Mouse (Mus musculus): ENCODE data around the gene Ghr. TPM values are rescaled to one million over a fixed set of nuclear protein-coding genes. Genes with fewer than 3 reads are reported as not detected.

Ghr gene
- polyA plus RNA-seq, 1 experiment from 2014 or later, result 21.0 TPM

DNA sequence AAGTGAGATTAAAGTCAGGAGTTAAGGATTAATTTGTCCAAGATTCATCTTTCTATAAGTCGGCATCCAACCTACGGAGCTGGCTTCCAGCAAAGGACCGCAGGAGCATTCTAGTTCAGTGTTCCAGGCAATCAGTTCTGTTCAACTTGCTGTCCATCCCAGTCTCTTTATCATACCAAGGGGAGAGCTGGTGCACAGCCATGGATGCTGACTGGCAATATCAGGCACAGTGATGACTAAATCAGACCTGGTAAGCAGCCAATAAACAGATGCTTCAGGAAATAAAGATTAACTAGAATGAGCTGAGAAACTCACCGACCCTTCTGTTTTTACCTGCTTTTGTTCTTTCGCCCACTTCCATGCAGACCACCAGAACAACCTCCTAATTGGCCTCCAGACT is 154.3 kb downstream of the Ghr start:
- H3K4me3 ChIP-seq (ENCODE audit: low read depth, low read length), result no peak overlapping the region
- no peaks in the 10 kb centered on the region for H3K36me3 ChIP-seq (ENCODE audit: control insufficient read depth, insufficient read depth, low read length)
- no peaks in the 10 kb centered on the region for H3K9me3 ChIP-seq (ENCODE audit: control insufficient read depth, low read length)
- DNase-seq (ENCODE audit: low spot score) (no peak), ATAC-seq (ENCODE audit: low FRiP score) (no peak)
- H3K4me1 ChIP-seq (replicated peaks; ENCODE audit: control insufficient read depth, insufficient read depth, low read length), result no peaks in the 10 kb centered on the region
- no peak overlapping the region for H3K9ac ChIP-seq (ENCODE audit: low read depth, low read length)
- H3K4me2 ChIP-seq (replicated peaks; ENCODE audit: low read depth, low read length), result no peak overlapping the region
- H3K27me3 ChIP-seq (ENCODE audit: control insufficient read depth, insufficient read depth, low read length), result no peaks in the 10 kb centered on the region
- no peak overlapping the region for H3K27ac ChIP-seq (ENCODE audit: low read depth, low read length)
- 91% methylated on average over 5 of the region's 5 CpGs for WGBS

DNA sequence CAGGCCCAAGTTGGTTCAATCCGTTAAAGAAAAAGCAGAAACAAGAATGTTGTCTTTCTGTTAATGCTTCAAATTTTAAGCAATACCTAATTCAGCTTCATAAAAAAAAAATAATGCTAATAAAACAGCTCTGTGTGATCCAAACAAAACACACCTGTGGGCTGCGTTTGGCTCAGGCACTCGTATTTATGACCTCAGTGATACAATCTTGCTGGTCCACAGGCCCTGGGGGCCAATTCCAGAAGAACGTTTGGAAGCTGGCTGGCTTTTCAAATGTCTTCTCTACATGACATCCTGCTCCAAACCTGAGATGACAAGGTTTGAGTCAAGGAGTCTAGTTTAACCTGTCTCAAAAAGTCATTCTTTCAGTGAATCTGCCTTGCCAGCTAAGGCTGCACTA is 156.9 kb downstream of the Ghr start:
- no peak for ATAC-seq (ENCODE audit: low FRiP score)
- H3K36me3 ChIP-seq (ENCODE audit: control insufficient read depth, insufficient read depth, low read length), result no peaks in the 10 kb centered on the region
- DNase-seq (ENCODE audit: low spot score), result no peak
- H3K27ac ChIP-seq (ENCODE audit: low read depth, low read length), result no peak overlapping the region
- H3K4me2 ChIP-seq (replicated peaks; ENCODE audit: low read depth, low read length), result no peak overlapping the region
- no peaks in the 10 kb centered on the region for H3K27me3 ChIP-seq (ENCODE audit: control insufficient read depth, insufficient read depth, low read length)
- H3K4me1 ChIP-seq (replicated peaks; ENCODE audit: control insufficient read depth, insufficient read depth, low read length), result no peaks in the 10 kb centered on the region
- WGBS, result 78% methylated on average over 4 of the region's 4 CpGs
- H3K9me3 ChIP-seq (ENCODE audit: control insufficient read depth, low read length), result no peaks in the 10 kb centered on the region
- H3K9ac ChIP-seq (ENCODE audit: low read depth, low read length), result no peak overlapping the region
- H3K4me3 ChIP-seq (ENCODE audit: low read depth, low read length), result no peak overlapping the region

DNA sequence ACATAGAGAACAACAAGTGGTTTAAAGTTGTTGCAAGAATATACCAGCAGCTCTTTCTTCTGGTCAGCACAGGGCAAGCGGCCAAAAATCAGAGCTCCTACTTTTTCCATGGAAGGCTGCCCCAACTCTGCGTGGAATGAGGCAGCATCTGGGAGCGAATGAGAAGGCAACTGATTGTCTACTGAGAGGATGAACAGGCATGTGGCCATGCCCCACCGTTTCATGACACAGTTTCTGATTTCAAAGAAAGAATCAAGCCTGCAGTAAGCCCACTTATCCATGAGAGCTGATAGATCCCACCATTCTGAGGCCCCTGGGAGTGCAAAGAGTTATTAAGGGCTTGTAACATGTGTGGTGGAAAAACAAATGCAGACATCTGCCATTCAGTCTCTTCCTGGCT is 160.1 kb downstream of the Ghr start:
- Histone ChIP-seq H3K9ac (ENCODE audit: low read depth, low read length) (no peak overlapping the region), H3K27ac (ENCODE audit: low read depth, low read length) (no peak overlapping the region), H3K9me3 (ENCODE audit: control insufficient read depth, low read length) (no peaks in the 10 kb centered on the region), H3K4me2 (replicated peaks; ENCODE audit: low read depth, low read length) (no peak overlapping the region), H3K4me3 (ENCODE audit: low read depth, low read length) (no peak overlapping the region), H3K27me3 (ENCODE audit: control insufficient read depth, insufficient read depth, low read length) (no peaks in the 10 kb centered on the region), H3K36me3 (ENCODE audit: control insufficient read depth, insufficient read depth, low read length) (no peaks in the 10 kb centered on the region), H3K4me1 (replicated peaks; ENCODE audit: control insufficient read depth, insufficient read depth, low read length) (no peaks in the 10 kb centered on the region)
- DNase-seq (ENCODE audit: low spot score), result no peak
- no peak for ATAC-seq (ENCODE audit: low FRiP score)
- 77% methylated on average over 4 of the region's 4 CpGs for WGBS

DNA sequence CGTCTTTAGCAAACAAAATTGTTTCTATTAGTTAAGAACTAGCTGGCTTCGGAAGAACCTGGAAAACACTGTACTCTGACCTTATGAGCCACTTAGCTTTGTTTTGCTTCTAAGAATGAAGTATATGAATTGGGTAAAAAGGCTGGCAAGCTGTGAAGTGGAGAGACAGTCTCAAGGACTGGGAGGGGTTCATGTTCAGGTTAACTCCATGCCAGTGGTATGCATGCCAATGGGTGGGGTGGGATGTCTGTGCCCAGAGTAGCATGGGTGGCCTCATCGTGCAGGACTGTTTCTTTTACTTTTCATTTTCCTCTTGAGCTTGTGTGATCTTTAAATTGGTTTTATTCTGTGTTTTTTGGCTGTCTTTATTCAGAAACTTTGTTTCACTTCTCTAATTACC is 165.6 kb downstream of the Ghr start:
- H3K9me3 ChIP-seq (ENCODE audit: control insufficient read depth, low read length), result no peaks in the 10 kb centered on the region
- no peaks in the 10 kb centered on the region for H3K27me3 ChIP-seq (ENCODE audit: control insufficient read depth, insufficient read depth, low read length)
- H3K4me3 ChIP-seq (ENCODE audit: low read depth, low read length), result no peak overlapping the region
- ATAC-seq (ENCODE audit: low FRiP score) (no peak), DNase-seq (ENCODE audit: low spot score) (no peak)
- no peaks in the 10 kb centered on the region for H3K36me3 ChIP-seq (ENCODE audit: control insufficient read depth, insufficient read depth, low read length)
- 81% methylated on average over 3 of the region's 3 CpGs for WGBS
- no peaks in the 10 kb centered on the region for H3K4me1 ChIP-seq (replicated peaks; ENCODE audit: control insufficient read depth, insufficient read depth, low read length)
- no peak overlapping the region for H3K9ac ChIP-seq (ENCODE audit: low read depth, low read length)
- no peak overlapping the region for H3K27ac ChIP-seq (ENCODE audit: low read depth, low read length)
- H3K4me2 ChIP-seq (replicated peaks; ENCODE audit: low read depth, low read length), result no peak overlapping the region

DNA sequence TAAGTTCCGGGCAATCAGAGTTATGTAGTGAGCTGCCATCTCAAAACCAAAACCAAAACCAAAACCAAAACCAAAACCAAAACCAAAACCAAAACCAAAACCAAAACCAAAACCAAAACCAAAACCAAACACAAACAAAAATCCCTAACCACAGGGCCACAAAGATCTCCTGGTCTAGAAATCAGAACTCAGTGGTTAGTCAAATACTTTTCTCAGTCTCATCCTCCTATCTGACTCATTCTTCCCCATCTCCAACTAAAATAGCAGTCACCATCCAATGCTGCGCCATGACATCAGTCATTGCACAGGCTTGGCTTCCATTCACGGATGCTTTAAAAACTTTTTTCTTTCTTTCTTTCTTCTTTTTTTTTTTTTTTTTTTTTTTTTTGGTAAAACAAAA is 170.2 kb downstream of the Ghr start:
- Histone ChIP-seq H3K27me3 (ENCODE audit: control insufficient read depth, insufficient read depth, low read length) (no peaks in the 10 kb centered on the region), H3K36me3 (ENCODE audit: control insufficient read depth, insufficient read depth, low read length) (no peaks in the 10 kb centered on the region), H3K9ac (ENCODE audit: low read depth, low read length) (no peak overlapping the region), H3K4me2 (replicated peaks; ENCODE audit: low read depth, low read length) (no peak overlapping the region), H3K4me1 (replicated peaks; ENCODE audit: control insufficient read depth, insufficient read depth, low read length) (no peaks in the 10 kb centered on the region), H3K9me3 (ENCODE audit: control insufficient read depth, low read length) (no peaks in the 10 kb centered on the region), H3K27ac (ENCODE audit: low read depth, low read length) (no peak overlapping the region), H3K4me3 (ENCODE audit: low read depth, low read length) (no peak overlapping the region)
- DNase-seq (ENCODE audit: low spot score), result no peak
- WGBS, result 96% methylated on average over 3 of the region's 3 CpGs
- no peak for ATAC-seq (ENCODE audit: low FRiP score)

DNA sequence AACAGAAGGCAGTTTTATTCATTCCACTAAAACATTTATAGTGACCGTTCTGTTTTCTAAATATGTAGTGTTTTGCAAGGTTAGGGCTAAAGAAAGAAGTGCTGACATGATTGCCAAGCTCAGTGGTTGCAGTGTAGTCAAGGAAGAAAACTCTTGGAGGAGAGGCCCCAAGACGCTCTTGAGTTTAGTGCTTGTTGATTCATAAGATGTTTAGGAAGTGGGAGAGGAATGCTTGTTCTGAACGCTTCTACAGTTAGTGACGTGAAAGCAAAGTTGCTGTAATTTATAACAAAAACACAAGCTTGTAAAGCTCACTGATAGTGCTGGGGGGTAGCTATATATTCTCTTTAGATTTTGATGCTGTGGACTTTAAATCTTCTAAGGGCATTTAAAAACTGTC is 174.8 kb downstream of the Ghr start:
- H3K9ac ChIP-seq (ENCODE audit: low read depth, low read length), result no peak overlapping the region
- ATAC-seq (ENCODE audit: low FRiP score) (no peak), DNase-seq (ENCODE audit: low spot score) (no peak)
- WGBS, result 92% methylated on average over 4 of the region's 4 CpGs
- no peaks in the 10 kb centered on the region for H3K9me3 ChIP-seq (ENCODE audit: control insufficient read depth, low read length)
- H3K4me3 ChIP-seq (ENCODE audit: low read depth, low read length), result no peak overlapping the region
- H3K36me3 ChIP-seq (ENCODE audit: control insufficient read depth, insufficient read depth, low read length), result no peaks in the 10 kb centered on the region
- H3K4me2 ChIP-seq (replicated peaks; ENCODE audit: low read depth, low read length), result no peak overlapping the region
- no peaks in the 10 kb centered on the region for H3K27me3 ChIP-seq (ENCODE audit: control insufficient read depth, insufficient read depth, low read length)
- H3K4me1 ChIP-seq (replicated peaks; ENCODE audit: control insufficient read depth, insufficient read depth, low read length), result no peaks in the 10 kb centered on the region
- no peak overlapping the region for H3K27ac ChIP-seq (ENCODE audit: low read depth, low read length)

DNA sequence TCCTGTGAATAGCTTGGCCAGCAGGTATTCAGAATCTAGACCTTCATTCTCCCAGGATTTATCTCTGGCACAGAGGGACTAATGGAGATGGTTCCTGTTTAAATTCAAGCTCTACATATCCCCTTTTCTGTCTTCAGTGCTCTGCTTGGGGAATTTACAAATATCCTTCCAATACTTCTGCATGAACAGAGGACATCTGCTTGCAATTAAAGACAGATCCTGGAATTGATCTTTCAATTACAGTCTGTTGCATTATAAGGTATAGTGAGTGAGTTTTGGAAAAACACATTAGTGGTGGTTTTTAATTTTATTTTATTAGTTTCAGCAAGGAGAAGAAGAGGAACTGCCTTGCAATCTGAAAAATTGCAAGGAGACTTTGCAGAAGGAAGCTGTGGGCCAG is 184.1 kb downstream of the Ghr start:
- Histone ChIP-seq H3K9ac (ENCODE audit: low read depth, low read length) (no peak overlapping the region), H3K9me3 (ENCODE audit: control insufficient read depth, low read length) (no peaks in the 10 kb centered on the region), H3K4me1 (replicated peaks; ENCODE audit: control insufficient read depth, insufficient read depth, low read length) (no peaks in the 10 kb centered on the region), H3K27me3 (ENCODE audit: control insufficient read depth, insufficient read depth, low read length) (no peaks in the 10 kb centered on the region), H3K27ac (ENCODE audit: low read depth, low read length) (no peak overlapping the region), H3K4me3 (ENCODE audit: low read depth, low read length) (no peak overlapping the region), H3K4me2 (replicated peaks; ENCODE audit: low read depth, low read length) (no peak overlapping the region), H3K36me3 (ENCODE audit: control insufficient read depth, insufficient read depth, low read length) (no peaks in the 10 kb centered on the region)
- DNase-seq (ENCODE audit: low spot score) (no peak), ATAC-seq (ENCODE audit: low FRiP score) (no peak)

DNA sequence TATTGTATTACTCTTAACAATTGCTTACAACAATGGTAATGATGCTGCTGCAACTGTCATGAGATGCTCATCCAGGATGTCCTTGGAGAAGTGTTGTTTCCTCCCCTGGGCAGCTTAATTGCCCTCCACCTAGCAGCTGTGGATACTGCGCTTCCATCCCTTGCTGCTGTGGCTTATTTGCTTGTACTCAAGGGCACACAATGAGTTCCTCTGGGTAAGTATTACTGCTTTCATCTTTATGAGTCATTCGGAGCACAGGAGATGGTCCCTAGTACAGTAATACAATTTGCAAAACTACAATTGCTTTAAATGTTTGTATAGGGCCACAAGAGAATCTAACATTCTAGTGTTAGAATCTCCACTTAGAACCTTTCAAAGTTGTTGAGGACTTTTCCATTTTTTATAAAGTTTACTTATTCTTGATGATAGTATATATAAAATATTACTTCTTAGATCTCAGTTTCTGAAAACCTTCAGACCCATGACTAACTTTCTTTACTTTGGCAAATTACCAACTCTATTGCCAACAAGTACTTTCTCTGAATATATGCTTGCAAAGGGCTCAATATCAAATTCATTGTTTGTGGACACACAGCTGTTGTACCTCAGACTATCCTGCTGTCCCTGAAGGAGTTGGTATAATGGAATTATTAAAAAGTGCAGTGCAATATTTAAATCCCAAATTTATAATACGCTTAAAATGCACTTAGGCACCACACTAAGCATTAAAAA is 185.8 kb downstream of the Ghr start:
- Histone ChIP-seq H3K27me3 (ENCODE audit: control insufficient read depth, insufficient read depth, low read length) (no peaks in the 10 kb centered on the region), H3K9ac (ENCODE audit: low read depth, low read length) (no peak overlapping the region), H3K27ac (ENCODE audit: low read depth, low read length) (no peak overlapping the region), H3K4me3 (ENCODE audit: low read depth, low read length) (no peak overlapping the region), H3K36me3 (ENCODE audit: control insufficient read depth, insufficient read depth, low read length) (no peaks in the 10 kb centered on the region), H3K4me2 (replicated peaks; ENCODE audit: low read depth, low read length) (no peak overlapping the region), H3K9me3 (ENCODE audit: control insufficient read depth, low read length) (no peaks in the 10 kb centered on the region), H3K4me1 (replicated peaks; ENCODE audit: control insufficient read depth, insufficient read depth, low read length) (no peaks in the 10 kb centered on the region)
- DNase-seq (ENCODE audit: low spot score), result no peak
- 91% methylated on average over 3 of the region's 3 CpGs for WGBS
- no peak for ATAC-seq (ENCODE audit: low FRiP score)

- no peak overlapping the region for H3K4me3 ChIP-seq (ENCODE audit: low read depth, low read length)
- no peaks in the 10 kb centered on the region for H3K9me3 ChIP-seq (ENCODE audit: control insufficient read depth, low read length)
- 92% methylated on average over 2 of the region's 2 CpGs for WGBS
- H3K27ac ChIP-seq (ENCODE audit: low read depth, low read length), result no peak overlapping the region
- H3K9ac ChIP-seq (ENCODE audit: low read depth, low read length), result no peak overlapping the region
- DNase-seq (ENCODE audit: low spot score), result no peak
- H3K4me1 ChIP-seq (replicated peaks; ENCODE audit: control insufficient read depth, insufficient read depth, low read length), result no peaks in the 10 kb centered on the region
- ATAC-seq (ENCODE audit: low FRiP score), result no peak
- no peak overlapping the region for H3K4me2 ChIP-seq (replicated peaks; ENCODE audit: low read depth, low read length)
- H3K36me3 ChIP-seq (ENCODE audit: control insufficient read depth, insufficient read depth, low read length), result no peaks in the 10 kb centered on the region
- H3K27me3 ChIP-seq (ENCODE audit: control insufficient read depth, insufficient read depth, low read length), result no peaks in the 10 kb centered on the region
These were observed 187.1 kb downstream of the Ghr start for GRCm38 (mm10) chr15:3396149-3396548.
